Mouse (Mus musculus) CH12.LX (cell line): ENCODE data around the gene Synpo2.

Experiments
- CHD2 ChIP-seq: IDR thresholded peaks from 2 replicates; pipeline ENCODE4 v1.6.1; 2011; ENCODE audit warnings: low read length, improper control_type of control experiment
- CTCF ChIP-seq, 2 experiments: IDR thresholded peaks in 1 of 2; conservative IDR thresholded peaks in 1 of 2; 2 replicates each; pipeline ENCODE4 v1.5.1; 2011 to 2012; ENCODE audit warnings: low read depth in 2 of 2, low read length in 2 of 2, improper control_type of control experiment in 1 of 2, inconsistent platforms in 1 of 2, mild to moderate bottlenecking in 1 of 2, moderate library complexity in 1 of 2
- E2F4 ChIP-seq: IDR thresholded peaks from 2 replicates; pipeline ENCODE4 v1.6.1; 2011; ENCODE audit warnings: low read depth, low read length, improper control_type of control experiment; ENCODE audit not compliant: insufficient replicate concordance
- EP300 ChIP-seq: IDR thresholded peaks from 2 replicates; pipeline ENCODE4 v1.6.1; 2011; ENCODE audit warnings: low read length, improper control_type of control experiment
- HCFC1 ChIP-seq: IDR thresholded peaks from 2 replicates; pipeline ENCODE4 v1.6.1; 2012; ENCODE audit warnings: low read depth, mild to moderate bottlenecking, inconsistent platforms, low read length, improper control_type of control experiment
- MAX ChIP-seq: IDR thresholded peaks from 2 replicates; pipeline ENCODE4 v1.6.1; 2011; ENCODE audit warnings: low read length, improper control_type of control experiment
- PAX5 ChIP-seq: IDR thresholded peaks from 2 replicates; pipeline ENCODE4 v1.6.1; 2012; ENCODE audit warnings: low read length, inconsistent platforms, mixed read lengths
- POLR2A ChIP-seq: IDR thresholded peaks from 2 replicates; pipeline ENCODE4 v1.6.1; 2011; ENCODE audit warnings: low read depth, mild to moderate bottlenecking, improper control_type of control experiment, low read length
- ZC3H11A ChIP-seq: IDR thresholded peaks from 2 replicates; pipeline ENCODE4 v1.6.1; 2012; ENCODE audit warnings: low read depth, mild to moderate bottlenecking, inconsistent platforms, low read length, improper control_type of control experiment

DNA sequence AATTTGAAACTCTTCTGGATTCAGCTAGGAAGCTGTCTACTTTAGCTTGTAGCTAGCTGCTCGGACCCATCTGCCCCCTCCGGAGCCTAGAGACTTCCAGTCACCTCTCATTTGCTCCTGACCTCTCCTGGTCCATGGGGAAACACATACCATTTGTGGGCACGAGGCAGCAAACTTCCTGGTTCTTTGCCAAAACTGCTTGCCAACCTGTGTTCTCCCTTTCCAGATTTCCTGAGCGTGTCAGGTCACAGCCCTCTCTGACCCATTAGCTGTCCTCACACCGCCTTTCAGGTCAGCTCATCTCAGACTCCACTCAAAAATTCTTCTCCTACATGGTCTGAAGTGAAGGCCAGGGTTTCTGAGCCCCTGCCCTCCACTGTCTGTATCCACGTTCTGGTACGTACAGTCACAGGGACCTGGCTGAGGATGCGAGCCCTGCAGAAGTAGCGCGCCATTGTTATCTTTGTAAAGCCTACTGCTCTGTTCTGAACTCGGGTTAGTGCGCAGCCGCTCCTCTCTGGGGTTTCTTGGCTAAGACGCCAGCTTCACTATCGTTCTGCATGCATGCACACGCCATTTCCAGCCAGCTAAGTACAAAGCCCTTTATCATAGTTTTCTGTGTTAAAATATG lies 150.0 kb downstream of the Synpo2 start:
- TF ChIP-seq ZC3H11A (no peak), EP300 (no peak), CHD2 (no peak), HCFC1 (no peak), POLR2A (no peak), CTCF (conservative IDR thresholded peaks at IDR 0.05 in 1 of 2, IDR thresholded peaks at IDR 0.05 in 1 of 2; ENCODE audit: low read depth in 2 of 2, low read length in 2 of 2) (no peak), PAX5 (no peak), MAX (no peak), E2F4 (no peak)
